Mouse (Mus musculus): ENCODE measurements around the gene Dut.

GRCm38 (mm10) chr2:125208894-125209596 is 37.9 kb upstream of the Dut start:
- TF ChIP-seq CTCF (IDR thresholded peaks at IDR 0.05; ENCODE audit: extremely low read depth, insufficient read length, insufficient replicate concordance, low read depth, low read length) (no peak), POLR2A (IDR thresholded peaks at IDR 0.05; ENCODE audit: low read depth, low read length) (no peak)

All from small intestine, adult 2 months (tissue).